Mouse (Mus musculus): ENCODE results near the gene Gm15448. TPM values are rescaled to one million over a fixed set of nuclear protein-coding genes. Genes with fewer than 3 reads are reported as not detected.
"Not testable (repeated sequence)": the region's sequence is repeated elsewhere in the genome, so short reads cannot be mapped to it uniquely, and the experiment has no call there.

The Gm15448 gene
- total and polyA plus RNA-seq, 3 experiments: 0.04 TPM; not detected in 2

GRCm38 (mm10) chr7:3799940-3800339, 25.5 kb downstream of the Gm15448 start:
- not testable (repeated sequence) for H3K9me3 ChIP-seq (replicated peaks; ENCODE audit: insufficient read depth, low read length); DNase-seq (ENCODE audit: low read depth, low spot score); H3K9ac ChIP-seq (ENCODE audit: control insufficient read depth, low read depth, low read length, poor library complexity, severe bottlenecking); H3K27ac ChIP-seq (ENCODE audit: control insufficient read depth, low read depth, low read length); H3K4me1 ChIP-seq (ENCODE audit: control insufficient read depth in 1 of 2, insufficient read depth in 2 of 2, low read length in 2 of 2); H3K27me3 ChIP-seq (ENCODE audit: control insufficient read depth in 1 of 2, insufficient read depth in 2 of 2, low read length in 2 of 2); H3K79me2 ChIP-seq (ENCODE audit: control insufficient read depth, insufficient read depth, low read length, poor library complexity); H3K36me3 ChIP-seq (ENCODE audit: control insufficient read depth in 1 of 2, insufficient read depth in 2 of 2, low read length in 2 of 2); H3K4me3 ChIP-seq (ENCODE audit: control insufficient read depth in 1 of 2, insufficient read depth in 1 of 2, low read depth in 2 of 2, low read length in 2 of 2)

GRCm38 (mm10) chr7:3796286-3796685, 29.2 kb downstream of the Gm15448 start:
- H3K27me3 ChIP-seq (ENCODE audit: control insufficient read depth in 1 of 2, insufficient read depth in 2 of 2, low read length in 2 of 2); H3K9ac ChIP-seq (ENCODE audit: control insufficient read depth, low read depth, low read length, poor library complexity, severe bottlenecking); H3K27ac ChIP-seq (ENCODE audit: control insufficient read depth, low read depth, low read length); DNase-seq (ENCODE audit: low read depth, low spot score); H3K79me2 ChIP-seq (ENCODE audit: control insufficient read depth, insufficient read depth, low read length, poor library complexity); H3K4me3 ChIP-seq (ENCODE audit: control insufficient read depth in 1 of 2, insufficient read depth in 1 of 2, low read depth in 2 of 2, low read length in 2 of 2); H3K36me3 ChIP-seq (ENCODE audit: control insufficient read depth in 1 of 2, insufficient read depth in 2 of 2, low read length in 2 of 2); H3K9me3 ChIP-seq (replicated peaks; ENCODE audit: insufficient read depth, low read length); H3K4me1 ChIP-seq (ENCODE audit: control insufficient read depth in 1 of 2, insufficient read depth in 2 of 2, low read length in 2 of 2): not testable (repeated sequence)

Other genes with a start within 250 kb of the Gm15448 start
- not detected in 2 replicates for gene Oscar, start 209.5 kb downstream of the Gm15448 start, total RNA-seq (2012; rRNA removed)
- gene Oscar, start 209.5 kb downstream of the Gm15448 start, polyA plus RNA-seq (2012; ENCODE audit: insufficient read depth in 1 of 2, insufficient read length in 2 of 2, low read depth in 1 of 2, low replicate concordance in 2 of 2, missing spikeins in 1 of 2): not detected
- 177 and 180 TPM in 2 replicates for gene Ndufa3, start 208.3 kb downstream of the Gm15448 start, total RNA-seq (2012; rRNA removed)
- gene Ndufa3, start 208.3 kb downstream of the Gm15448 start, polyA plus RNA-seq (2012; ENCODE audit: insufficient read depth in 1 of 2, insufficient read length in 2 of 2, low read depth in 1 of 2, low replicate concordance in 2 of 2, missing spikeins in 1 of 2): 100 to 1,000 TPM in 1 of 2 experiments, not detected in 1; 246 TPM
- gene Tfpt, start 195.8 kb downstream of the Gm15448 start, total RNA-seq (2012; rRNA removed): 35.2 and 42.4 TPM in 2 replicates
- 10 to 100 TPM in 1 of 2 experiments, not detected in 1; 50.0 TPM for gene Tfpt, start 195.8 kb downstream of the Gm15448 start, polyA plus RNA-seq (2012; ENCODE audit: insufficient read depth in 1 of 2, insufficient read length in 2 of 2, low read depth in 1 of 2, low replicate concordance in 2 of 2, missing spikeins in 1 of 2)
- gene Prpf31, start 195.7 kb downstream of the Gm15448 start, total RNA-seq (2012; rRNA removed): 146 and 147 TPM in 2 replicates
- gene Prpf31, start 195.7 kb downstream of the Gm15448 start, polyA plus RNA-seq (2012; ENCODE audit: insufficient read depth in 1 of 2, insufficient read length in 2 of 2, low read depth in 1 of 2, low replicate concordance in 2 of 2, missing spikeins in 1 of 2): 100 to 1,000 TPM; 187 to 334 TPM
- 16.9 and 17.4 TPM in 2 replicates for gene Cnot3, start 180.4 kb downstream of the Gm15448 start, total RNA-seq (2012; rRNA removed)
- gene Cnot3, start 180.4 kb downstream of the Gm15448 start, polyA plus RNA-seq (2012; ENCODE audit: insufficient read depth in 1 of 2, insufficient read length in 2 of 2, low read depth in 1 of 2, low replicate concordance in 2 of 2, missing spikeins in 1 of 2): 100 to 1,000 TPM in 1 of 2 experiments, 10 to 100 TPM in 1; 86.6 to 118 TPM
- gene Leng1, start 159.8 kb downstream of the Gm15448 start, total RNA-seq (2012; rRNA removed): 8.3 and 11.0 TPM in 2 replicates
- 10 to 100 TPM in 1 of 2 experiments, not detected in 1; 11.3 TPM for gene Leng1, start 159.8 kb downstream of the Gm15448 start, polyA plus RNA-seq (2012; ENCODE audit: insufficient read depth in 1 of 2, insufficient read length in 2 of 2, low read depth in 1 of 2, low replicate concordance in 2 of 2, missing spikeins in 1 of 2)
- 2.0 and 2.7 TPM in 2 replicates for gene Tmc4, start 148.1 kb downstream of the Gm15448 start, total RNA-seq (2012; rRNA removed)
- gene Tmc4, start 148.1 kb downstream of the Gm15448 start, polyA plus RNA-seq (2012; ENCODE audit: insufficient read depth in 1 of 2, insufficient read length in 2 of 2, low read depth in 1 of 2, low replicate concordance in 2 of 2, missing spikeins in 1 of 2): 10 to 100 TPM in 1 of 2 experiments, not detected in 1; 16.8 TPM
- 16.0 and 17.1 TPM in 2 replicates for gene Tsen34, start 132.8 kb downstream of the Gm15448 start, total RNA-seq (2012; rRNA removed)
- gene Tsen34, start 132.8 kb downstream of the Gm15448 start, polyA plus RNA-seq (2012; ENCODE audit: insufficient read depth in 1 of 2, insufficient read length in 2 of 2, low read depth in 1 of 2, low replicate concordance in 2 of 2, missing spikeins in 1 of 2): 10 to 100 TPM in 1 of 2 experiments, not detected in 1; 21.7 TPM
- 31.1 and 33.9 TPM in 2 replicates for gene Mboat7, start 132.2 kb downstream of the Gm15448 start, total RNA-seq (2012; rRNA removed)
- gene Mboat7, start 132.2 kb downstream of the Gm15448 start, polyA plus RNA-seq (2012; ENCODE audit: insufficient read depth in 1 of 2, insufficient read length in 2 of 2, low read depth in 1 of 2, low replicate concordance in 2 of 2, missing spikeins in 1 of 2): 100 to 1,000 TPM in 1 of 2 experiments, not detected in 1; 113 TPM
- gene Rps9, start 121.7 kb downstream of the Gm15448 start, total RNA-seq (2012; rRNA removed): 2,912 and 2,921 TPM in 2 replicates
- gene Rps9, start 121.7 kb downstream of the Gm15448 start, polyA plus RNA-seq (2012; ENCODE audit: insufficient read depth in 1 of 2, insufficient read length in 2 of 2, low read depth in 1 of 2, low replicate concordance in 2 of 2, missing spikeins in 1 of 2): 1,000 to 10,000 TPM in 1 of 2 experiments, not detected in 1; 2,284 TPM
- gene Pirb, start 105.3 kb downstream of the Gm15448 start, total RNA-seq (2012; rRNA removed): 0.12 and 0.20 TPM in 2 replicates
- under 1 TPM in 1 of 2 experiments, not detected in 1; 0.56 TPM for gene Pirb, start 105.3 kb downstream of the Gm15448 start, polyA plus RNA-seq (2012; ENCODE audit: insufficient read depth in 1 of 2, insufficient read length in 2 of 2, low read depth in 1 of 2, low replicate concordance in 2 of 2, missing spikeins in 1 of 2)
- not detected in 2 replicates for gene Pira2, start 19.4 kb upstream of the Gm15448 start, total RNA-seq (2012; rRNA removed)
- gene Pira2, start 19.4 kb upstream of the Gm15448 start, polyA plus RNA-seq (2012; ENCODE audit: insufficient read depth in 1 of 2, insufficient read length in 2 of 2, low read depth in 1 of 2, low replicate concordance in 2 of 2, missing spikeins in 1 of 2): under 1 TPM in 1 of 2 experiments, not detected in 1; 0.07 TPM
- gene Gm14548, start 72.4 kb upstream of the Gm15448 start, total RNA-seq (2012; rRNA removed): 0.04 and 0.16 TPM in 2 replicates
- under 1 TPM in 1 of 2 experiments, not detected in 1; 0.13 TPM for gene Gm14548, start 72.4 kb upstream of the Gm15448 start, polyA plus RNA-seq (2012; ENCODE audit: insufficient read depth in 1 of 2, insufficient read length in 2 of 2, low read depth in 1 of 2, low replicate concordance in 2 of 2, missing spikeins in 1 of 2)
- gene Lilra6, start 89.8 kb upstream of the Gm15448 start, total RNA-seq (2012; rRNA removed): 0.04 TPM in 1 of 2 replicates, not detected in the other
- gene Lilra6, start 89.8 kb upstream of the Gm15448 start, polyA plus RNA-seq (2012; ENCODE audit: insufficient read depth in 1 of 2, insufficient read length in 2 of 2, low read depth in 1 of 2, low replicate concordance in 2 of 2, missing spikeins in 1 of 2): under 1 TPM in 1 of 2 experiments, not detected in 1; 0.19 TPM
- 0.15 and 0.42 TPM in 2 replicates for gene Lair1, start 237.5 kb upstream of the Gm15448 start, total RNA-seq (2012; rRNA removed)
- gene Lair1, start 237.5 kb upstream of the Gm15448 start, polyA plus RNA-seq (2012; ENCODE audit: insufficient read depth in 1 of 2, insufficient read length in 2 of 2, low read depth in 1 of 2, low replicate concordance in 2 of 2, missing spikeins in 1 of 2): under 1 TPM in 1 of 2 experiments, not detected in 1; 0.31 TPM